Mouse (Mus musculus): ENCODE results near the gene Il23a.

DNA sequence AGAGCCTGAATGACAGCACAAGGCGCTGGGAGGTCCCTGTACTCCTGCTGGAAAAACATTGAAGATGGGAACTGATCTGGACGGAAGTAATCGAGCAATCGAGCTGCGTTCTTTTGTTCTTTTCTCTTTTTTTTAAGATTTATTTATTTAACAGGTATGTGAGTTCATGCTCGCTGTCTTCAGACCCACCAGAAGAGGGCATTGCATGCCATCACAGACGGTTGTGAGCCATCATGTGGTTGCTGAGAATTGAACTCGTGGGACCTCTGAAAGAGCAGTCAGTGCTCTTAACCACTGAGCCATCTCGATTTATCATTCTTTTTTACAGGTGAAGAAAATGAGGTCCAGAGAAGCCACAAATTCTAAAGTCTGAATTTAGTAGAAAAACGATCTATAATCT is 29.1 kb upstream of the Il23a start:
- TF ChIP-seq CTCF (conservative IDR thresholded peaks at IDR 0.05; ENCODE audit: insufficient read depth, insufficient read length, low read depth, low read length) (peak; percentile 35), POLR2A (IDR thresholded peaks at IDR 0.05; ENCODE audit: low read depth, low read length) (no peak)
